Mouse (Mus musculus) left cerebral cortex, postnatal 36 days (tissue): ENCODE results near the gene Zfp14. TPM values are rescaled to one million over a fixed set of nuclear protein-coding genes. Genes with fewer than 3 reads are reported as not detected.

Experiments used
- DNase-seq, 2 experiments: peaks; one replicate each; pipeline ENCODE4 v3.0.0; 2021 to 2022; ENCODE audit warnings: low spot score in 2 of 2, mixed read lengths in 1 of 2
- intact Hi-C: fragments of 180-260 bp; cut with DNase I; formaldehyde crosslinking; loops from one replicate; pipeline ENCODE4 v1.15.1; 2025
- microRNA-seq: library from miRNA; unstranded; fragments of <30 nt; microRNA quantifications from one replicate; pipeline ENCODE4 v1.2.0, GENCODE M21; 2022
- total RNA-seq, 2 experiments: library from RNA; stranded (reverse); gene quantifications; 2 replicates each; pipeline ENCODE4 v1.2.3; 2021

Gene Zfp14
- total RNA-seq, 2 experiments from 2014 or later = 7.7 to 8.5 TPM

DNA sequence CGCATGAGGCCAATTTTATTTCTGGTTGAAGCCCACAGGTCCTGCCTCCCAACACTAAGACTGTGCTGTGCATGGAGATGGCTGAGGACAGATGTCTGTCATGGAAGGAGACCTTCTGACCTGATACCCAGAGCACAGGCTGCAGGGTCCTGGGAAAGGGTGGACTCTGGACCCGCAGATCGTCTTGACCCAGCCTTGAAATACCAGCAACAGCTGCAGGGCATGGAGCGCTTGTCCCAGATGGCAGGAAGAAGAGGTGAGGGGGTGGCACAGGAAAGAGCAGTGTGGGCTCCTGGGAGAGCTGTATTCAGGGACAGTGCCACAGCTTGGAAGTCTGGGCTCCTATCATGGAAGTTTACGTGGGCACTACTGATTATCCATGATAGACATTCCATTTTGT, 63.6 kb downstream of the Zfp14 start:
- no peak for DNase-seq
- intact Hi-C loops = no loop called here

Small RNA genes lying within 50 kb of the gene (microRNA-seq; reads per million reads assigned to microRNA genes)
- gene Gm23368 = not detected

Other genes with a start within 250 kb of the Zfp14 start
- gene Zfp790, start 235.3 kb downstream of the Zfp14 start, total RNA-seq = 10 to 100 TPM; 21.0 to 21.1 TPM
- 10 to 100 TPM; 17.3 to 17.8 TPM for gene Zfp940, start 197.7 kb downstream of the Zfp14 start, total RNA-seq
- 10 to 100 TPM; 13.4 to 13.6 TPM for gene Zfp420, start 191.4 kb downstream of the Zfp14 start, total RNA-seq
- 10 to 100 TPM; 20.5 to 23.2 TPM for gene Zfp27, start 144.8 kb downstream of the Zfp14 start, total RNA-seq
- gene Zfp383, start 143.2 kb downstream of the Zfp14 start, total RNA-seq = 1 to 10 TPM; 9.0 to 9.7 TPM
- gene Zfp74, start 97.3 kb downstream of the Zfp14 start, total RNA-seq = 10 to 100 TPM; 18.0 to 19.1 TPM
- gene Zfp568, start 67.4 kb downstream of the Zfp14 start, total RNA-seq = 1 to 10 TPM; 3.2 to 5.3 TPM
- 1 to 10 TPM; 3.4 to 4.5 TPM for gene Zfp82, start 21.5 kb upstream of the Zfp14 start, total RNA-seq
- gene Gm26920, start 39.0 kb upstream of the Zfp14 start, total RNA-seq = 1 to 10 TPM in 1 of 2 experiments, not detected in 1; 1.1 TPM
- 1 to 10 TPM; 7.5 to 7.6 TPM for gene Zfp566, start 39.1 kb upstream of the Zfp14 start, total RNA-seq
- 10 to 100 TPM; 65.6 to 70.4 TPM for gene Zfp260, start 43.4 kb upstream of the Zfp14 start, total RNA-seq
- gene Zfp382, start 70.6 kb upstream of the Zfp14 start, total RNA-seq = 10 to 100 TPM; 29.9 to 38.4 TPM
- 10 to 100 TPM; 40.5 to 48.3 TPM for gene Zfp146, start 118.4 kb upstream of the Zfp14 start, total RNA-seq
- 1 to 10 TPM; 5.8 to 6.0 TPM for gene Cox7a1, start 132.8 kb upstream of the Zfp14 start, total RNA-seq
- gene Capns1, start 147.4 kb upstream of the Zfp14 start, total RNA-seq = 100 to 1,000 TPM; 175 to 181 TPM
- 10 to 100 TPM; 45.6 to 53.4 TPM for gene Polr2i, start 180.6 kb upstream of the Zfp14 start, total RNA-seq
- gene Tbcb, start 180.9 kb upstream of the Zfp14 start, total RNA-seq = 100 to 1,000 TPM; 135 to 142 TPM
- gene Ovol3, start 184.3 kb upstream of the Zfp14 start, total RNA-seq = not detected
- under 1 TPM; 0.32 to 0.41 TPM for gene Thap8, start 228.7 kb upstream of the Zfp14 start, total RNA-seq
- 1 to 10 TPM; 1.0 to 1.1 TPM for gene Wdr62, start 229.0 kb upstream of the Zfp14 start, total RNA-seq
- 100 to 1,000 TPM; 491 to 494 TPM for gene Clip3, start 240.3 kb upstream of the Zfp14 start, total RNA-seq